Mouse (Mus musculus) hindbrain, embryonic 11.5 days (tissue): Measurements from ENCODE around the gene Brd4. TPM values are rescaled to one million over a fixed set of nuclear protein-coding genes. Genes with fewer than 3 reads are reported as not detected.

Experiments used
- ATAC-seq: fragments of 200-750 bp; cut with Nextera tagmentation; 2 replicates; pipeline ENCODE4 v1.8.0; 2017; ENCODE audit warnings: mild to moderate bottlenecking, moderate TSS enrichment, moderate library complexity; ENCODE audit not compliant: low FRiP score
- DNase-seq: peaks from one replicate; pipeline ENCODE4 v3.0.0-alpha.2; 2015; ENCODE audit warnings: low spot score
- H3K27ac ChIP-seq: fragments of 300-500 bp; sonication (generic); 2 replicates; pipeline ENCODE4 v1.5.1; 2014; ENCODE audit warnings: mild to moderate bottlenecking, low read depth, low read length
- H3K27me3 ChIP-seq: fragments of 300-500 bp; sonication (generic); 2 replicates; pipeline ENCODE4 v1.6.1; 2014; ENCODE audit warnings: mild to moderate bottlenecking, low read length, moderate library complexity, mixed read lengths; ENCODE audit not compliant: control insufficient read depth, insufficient read depth
- H3K36me3 ChIP-seq: fragments of 300-500 bp; sonication (generic); 2 replicates; pipeline ENCODE4 v1.6.1; 2014; ENCODE audit warnings: mild to moderate bottlenecking, low read length, moderate library complexity, mixed read lengths; ENCODE audit not compliant: control insufficient read depth, insufficient read depth
- H3K4me1 ChIP-seq: fragments of 300-500 bp; sonication (generic); replicated peaks from 2 replicates; pipeline ENCODE4 v1.6.1; 2014; ENCODE audit warnings: low read length, mixed read lengths; ENCODE audit not compliant: control insufficient read depth, insufficient read depth
- H3K4me2 ChIP-seq: fragments of 300-500 bp; sonication (generic); replicated peaks from 2 replicates; pipeline ENCODE4 v1.6.1; 2014; ENCODE audit warnings: mild to moderate bottlenecking, low read depth, low read length
- H3K4me3 ChIP-seq: fragments of 300-500 bp; sonication (generic); 2 replicates; pipeline ENCODE4 v1.5.1; 2014; ENCODE audit warnings: low read depth, low read length
- H3K9ac ChIP-seq: fragments of 300-500 bp; sonication (generic); 2 replicates; pipeline ENCODE4 v1.6.1; 2014; ENCODE audit warnings: low read depth, low read length
- H3K9me3 ChIP-seq: fragments of 300-500 bp; sonication (generic); 2 replicates; pipeline ENCODE4 v1.6.1; 2016; ENCODE audit warnings: low read length; ENCODE audit not compliant: control insufficient read depth
- WGBS: fragments of 180-500 bp; shearing (Covaris S2); extraction: QIAGEN DNeasy Blood & Tissue Kit; methylation state at CpG from one replicate; pipeline ENCODE4 v1.1.7; 2014; 5-methylcytosine and 5-hydroxymethylcytosine counted together
- polyA plus RNA-seq: library from polyadenylated mRNA; unstranded; fragments of >200 nt; fragmentation: Nextera tagmentation; extraction: Ambion mirVana; gene quantifications from 2 replicates; pipeline ENCODE4 v1.2.1, GENCODE M21; 2014

The Brd4 gene
- polyA plus RNA-seq, 1 experiment from 2014 or later = 98.5 TPM

DNA sequence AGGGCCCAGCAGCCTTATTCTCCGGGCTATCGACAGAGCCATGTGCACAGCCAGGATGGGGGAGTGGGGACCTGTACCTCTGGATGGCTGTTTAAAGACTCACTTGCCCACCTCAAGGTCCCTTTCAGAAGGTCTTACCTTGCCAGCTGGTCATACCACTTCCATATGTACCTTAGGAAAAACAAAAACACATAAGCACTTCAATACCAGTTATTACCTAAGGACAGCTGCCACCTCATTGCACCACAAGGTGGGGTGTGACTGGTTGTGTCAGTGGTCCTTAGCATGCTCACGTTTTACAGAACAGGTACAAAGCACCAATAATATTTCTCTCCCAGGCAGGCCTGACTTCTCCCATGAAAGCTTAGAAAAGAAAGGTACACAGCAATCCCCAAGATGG, 33.2 kb upstream of the Brd4 start:
- no peaks in the 10 kb centered on the region for H3K27me3 ChIP-seq
- no peak overlapping the region for H3K9ac ChIP-seq
- no peaks in the 10 kb centered on the region for H3K9me3 ChIP-seq
- H3K4me3 ChIP-seq = no peak overlapping the region
- WGBS = 89% methylated on average over 3 of the region's 3 CpGs
- no peak overlapping the region for H3K27ac ChIP-seq
- DNase-seq = no peak
- H3K4me2 ChIP-seq = no peak overlapping the region
- peaks cover 34% of the 10 kb centered on the region for H3K36me3 ChIP-seq
- ATAC-seq = no peak
- peaks cover 6% of the 10 kb centered on the region; the same call in 1 of the 2 replicates for H3K4me1 ChIP-seq

GRCm38 (mm10) chr17:32317032-32317431, 32.5 kb upstream of the Brd4 start:
- H3K4me1 ChIP-seq = peaks cover 3% of the 10 kb centered on the region; the same call in 1 of the 2 replicates
- DNase-seq = no peak
- H3K9me3 ChIP-seq = no peaks in the 10 kb centered on the region
- H3K9ac ChIP-seq = no peak overlapping the region
- WGBS = 96% methylated on average over 8 of the region's 8 CpGs
- H3K36me3 ChIP-seq = peaks cover 39% of the 10 kb centered on the region
- H3K27ac ChIP-seq = no peak overlapping the region
- no peak overlapping the region for H3K4me3 ChIP-seq
- H3K4me2 ChIP-seq = no peak overlapping the region
- no peaks in the 10 kb centered on the region for H3K27me3 ChIP-seq
- no peak for ATAC-seq

DNA sequence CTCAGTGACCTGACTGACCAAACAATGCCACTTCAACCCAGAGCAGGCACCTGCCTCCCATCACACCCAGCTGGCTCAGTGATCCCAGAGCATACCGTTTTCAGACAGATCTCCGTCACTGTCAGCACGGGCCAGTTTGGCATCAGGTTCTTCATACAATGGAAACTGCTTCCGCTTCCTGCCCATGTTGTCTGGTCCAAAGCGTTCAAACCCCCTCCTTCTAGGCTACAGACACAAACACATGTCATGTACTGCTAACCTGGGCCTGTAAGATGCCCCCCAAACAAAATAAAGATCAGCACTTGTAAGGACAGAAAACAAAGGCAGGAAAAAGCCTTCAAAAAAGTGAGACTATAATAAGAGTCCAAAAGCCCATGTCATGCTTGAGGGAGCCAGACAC, 31.0 kb upstream of the Brd4 start:
- Histone ChIP-seq H3K36me3 (peaks cover 42% of the 10 kb centered on the region), H3K9ac (no peak overlapping the region), H3K4me1 (0 out of 2 replicates have a peak, but pooled peaks cover 2% of the 10 kb centered on the region), H3K4me3 (no peak overlapping the region), H3K27me3 (no peaks in the 10 kb centered on the region), H3K9me3 (no peaks in the 10 kb centered on the region), H3K4me2 (no peak overlapping the region), H3K27ac (no peak overlapping the region)
- ATAC-seq (no peak), DNase-seq (no peak)
- 93% methylated on average over 5 of the region's 5 CpGs for WGBS

GRCm38 (mm10) chr17:32313892-32314291, 29.4 kb upstream of the Brd4 start:
- Histone ChIP-seq H3K36me3 (peaks cover 42% of the 10 kb centered on the region), H3K4me3 (no peak overlapping the region), H3K27me3 (no peaks in the 10 kb centered on the region), H3K9ac (no peak overlapping the region), H3K4me1 (no peaks in the 10 kb centered on the region), H3K27ac (no peak overlapping the region), H3K9me3 (no peaks in the 10 kb centered on the region), H3K4me2 (no peak overlapping the region)
- DNase-seq (no peak), ATAC-seq (no peak)
- 84% methylated on average over 5 of the region's 5 CpGs for WGBS

DNA sequence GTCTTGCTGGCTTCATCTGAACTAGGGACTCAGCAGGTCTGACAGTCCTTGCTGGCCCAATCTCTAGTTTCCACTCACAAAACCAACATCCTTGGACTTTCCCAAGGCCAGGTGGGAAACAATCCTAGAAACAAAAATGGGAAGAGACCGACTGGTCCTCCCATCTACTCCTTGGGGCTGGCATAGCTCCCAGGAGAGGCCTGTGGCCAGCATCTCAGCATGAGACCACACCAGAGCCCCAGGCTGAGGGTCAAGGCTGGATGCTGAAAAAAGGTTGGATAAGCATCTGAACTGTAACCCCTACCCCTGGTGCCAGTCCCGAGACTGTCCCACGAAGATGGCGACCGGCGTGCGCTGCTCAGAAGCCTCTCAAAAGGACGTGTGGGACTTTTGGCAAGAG, 28.3 kb upstream of the Brd4 start:
- ATAC-seq (no peak), DNase-seq (no peak)
- Histone ChIP-seq H3K9me3 (no peaks in the 10 kb centered on the region), H3K27me3 (no peaks in the 10 kb centered on the region), H3K9ac (no peak overlapping the region), H3K4me3 (no peak overlapping the region), H3K4me1 (no peaks in the 10 kb centered on the region), H3K27ac (no peak overlapping the region), H3K4me2 (no peak overlapping the region), H3K36me3 (peaks cover 42% of the 10 kb centered on the region)
- WGBS = 95% methylated on average over 8 of the region's 8 CpGs

DNA sequence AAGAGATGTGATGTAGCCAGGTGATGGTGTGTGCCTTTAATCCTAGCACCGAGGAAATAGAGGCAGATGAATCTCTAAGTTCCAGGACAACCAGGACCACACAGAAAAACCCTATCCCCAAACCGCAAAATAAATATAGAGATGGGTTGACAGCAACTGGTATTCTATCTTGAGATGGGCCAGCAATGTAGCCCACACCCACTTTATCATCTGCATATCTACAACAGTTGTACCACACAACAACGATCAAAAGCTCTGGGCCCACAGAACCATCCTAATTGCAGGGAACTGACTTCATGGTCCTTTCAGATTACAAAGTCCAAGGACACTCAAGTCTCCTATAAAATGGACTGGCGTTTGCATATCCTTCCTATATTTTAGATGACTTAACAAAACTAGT, 23.4 kb upstream of the Brd4 start:
- Histone ChIP-seq H3K4me3 (no peak overlapping the region), H3K36me3 (peaks cover 24% of the 10 kb centered on the region), H3K4me1 (no peaks in the 10 kb centered on the region), H3K27ac (no peak overlapping the region), H3K9me3 (no peaks in the 10 kb centered on the region), H3K9ac (no peak overlapping the region), H3K27me3 (no peaks in the 10 kb centered on the region), H3K4me2 (no peak overlapping the region)
- ATAC-seq = no peak
- WGBS = 95% methylated on average over 4 of the region's 4 CpGs
- no peak for DNase-seq

- Histone ChIP-seq H3K9me3 (no peaks in the 10 kb centered on the region), H3K4me3 (no peak overlapping the region), H3K36me3 (no peaks in the 10 kb centered on the region), H3K4me1 (no peaks in the 10 kb centered on the region), H3K27me3 (no peaks in the 10 kb centered on the region), H3K27ac (no peak overlapping the region), H3K9ac (no peak overlapping the region), H3K4me2 (no peak overlapping the region)
- WGBS = 78% methylated on average over 1 of the region's 1 CpGs
- ATAC-seq (no peak), DNase-seq (no peak)
These were observed 13.6 kb upstream of the Brd4 start for GRCm38 (mm10) chr17:32298125-32298524.

GRCm38 (mm10) chr17:32295901-32296300, 11.4 kb upstream of the Brd4 start:
- H3K4me1 ChIP-seq = no peaks in the 10 kb centered on the region
- WGBS = 93% methylated on average over 2 of the region's 2 CpGs
- no peak for ATAC-seq

DNA sequence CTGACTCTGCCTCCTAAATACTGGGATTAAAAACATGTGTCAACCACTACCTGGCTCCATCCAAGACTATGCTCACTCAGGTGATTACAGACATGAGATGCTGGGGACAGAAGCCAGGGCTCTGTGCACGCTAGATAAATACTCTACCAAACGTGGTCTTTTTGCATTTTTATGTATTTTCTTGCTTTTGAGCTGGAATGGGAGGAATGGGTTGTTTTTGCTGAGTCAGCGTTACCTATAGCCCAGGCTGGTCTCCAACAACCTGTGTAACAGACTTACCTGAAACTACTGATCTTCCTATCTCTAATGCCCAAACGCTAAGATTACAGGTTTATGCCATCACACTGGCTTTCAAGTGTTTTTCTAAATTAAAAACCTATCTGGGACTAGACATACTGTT, 10.6 kb upstream of the Brd4 start:
- no peak for DNase-seq
- Histone ChIP-seq H3K4me1 (no peaks in the 10 kb centered on the region), H3K27me3 (no peaks in the 10 kb centered on the region), H3K4me3 (no peak overlapping the region), H3K27ac (no peak overlapping the region), H3K36me3 (no peaks in the 10 kb centered on the region), H3K9me3 (no peaks in the 10 kb centered on the region), H3K4me2 (no peak overlapping the region), H3K9ac (no peak overlapping the region)
- 83% methylated on average over 4 of the region's 4 CpGs for WGBS
- no peak for ATAC-seq

More at GRCm38 (mm10) chr17:32295901-32296300, 11.4 kb upstream of the Brd4 start:
- DNase-seq = no peak
- H3K4me2 ChIP-seq = no peak overlapping the region
- no peaks in the 10 kb centered on the region for H3K27me3 ChIP-seq
- H3K9me3 ChIP-seq = no peaks in the 10 kb centered on the region
- no peak overlapping the region for H3K9ac ChIP-seq
- no peak overlapping the region for H3K4me3 ChIP-seq
- no peaks in the 10 kb centered on the region for H3K36me3 ChIP-seq
- no peak overlapping the region for H3K27ac ChIP-seq
